Mouse (Mus musculus): ENCODE measurements around the gene Tm9sf2. TPM values are rescaled to one million over a fixed set of nuclear protein-coding genes. Genes with fewer than 3 reads are reported as not detected.

Tm9sf2 gene
- polyA plus RNA-seq, 1 experiment from 2014 or later = 162 TPM

DNA sequence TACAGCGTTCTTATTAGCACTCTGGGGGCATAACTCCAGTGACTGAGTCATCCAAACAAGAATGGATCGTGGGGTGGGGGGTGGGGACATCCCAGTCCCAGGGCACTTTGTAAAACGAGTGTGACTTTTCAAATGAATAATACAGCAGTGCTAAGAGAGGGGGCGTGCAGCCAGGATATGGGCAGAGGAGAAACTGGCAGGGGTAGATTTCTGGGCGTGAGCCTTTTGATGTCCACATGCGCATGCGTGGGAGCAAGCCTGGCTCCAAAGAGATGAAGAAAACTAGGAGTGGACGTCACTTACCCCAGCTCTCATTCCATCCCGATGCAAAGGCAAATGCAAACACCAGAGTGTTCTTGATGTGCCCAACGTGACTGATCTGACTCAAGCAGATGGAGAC lies 32.5 kb upstream of the Tm9sf2 start:
- Histone ChIP-seq H3K9me3 (ENCODE audit: low read length) (no peaks in the 10 kb centered on the region), H3K4me1 (ENCODE audit: insufficient read depth, low read depth, low read length) (no peaks in the 10 kb centered on the region), H3K4me3 (ENCODE audit: low read depth, low read length) (no peak overlapping the region), H3K27me3 (replicated peaks; ENCODE audit: insufficient read depth, low read length) (no peaks in the 10 kb centered on the region), H3K36me3 (ENCODE audit: insufficient read depth, low read length) (no peaks in the 10 kb centered on the region), H3K4me2 (replicated peaks; ENCODE audit: low read depth, low read length) (no peak overlapping the region), H3K9ac (replicated peaks; ENCODE audit: low read depth) (no peak overlapping the region), H3K27ac (ENCODE audit: low read length) (no peak overlapping the region)
- TF ChIP-seq EP300 (IDR thresholded peaks at IDR 0.05) (no peak), CTCF (IDR thresholded peaks at IDR 0.05) (no peak)
- 55% methylated on average over 10 of the region's 10 CpGs for WGBS
- DNase-seq (ENCODE audit: low spot score) (peak; percentile 27), ATAC-seq (peak; percentile 53)

DNA sequence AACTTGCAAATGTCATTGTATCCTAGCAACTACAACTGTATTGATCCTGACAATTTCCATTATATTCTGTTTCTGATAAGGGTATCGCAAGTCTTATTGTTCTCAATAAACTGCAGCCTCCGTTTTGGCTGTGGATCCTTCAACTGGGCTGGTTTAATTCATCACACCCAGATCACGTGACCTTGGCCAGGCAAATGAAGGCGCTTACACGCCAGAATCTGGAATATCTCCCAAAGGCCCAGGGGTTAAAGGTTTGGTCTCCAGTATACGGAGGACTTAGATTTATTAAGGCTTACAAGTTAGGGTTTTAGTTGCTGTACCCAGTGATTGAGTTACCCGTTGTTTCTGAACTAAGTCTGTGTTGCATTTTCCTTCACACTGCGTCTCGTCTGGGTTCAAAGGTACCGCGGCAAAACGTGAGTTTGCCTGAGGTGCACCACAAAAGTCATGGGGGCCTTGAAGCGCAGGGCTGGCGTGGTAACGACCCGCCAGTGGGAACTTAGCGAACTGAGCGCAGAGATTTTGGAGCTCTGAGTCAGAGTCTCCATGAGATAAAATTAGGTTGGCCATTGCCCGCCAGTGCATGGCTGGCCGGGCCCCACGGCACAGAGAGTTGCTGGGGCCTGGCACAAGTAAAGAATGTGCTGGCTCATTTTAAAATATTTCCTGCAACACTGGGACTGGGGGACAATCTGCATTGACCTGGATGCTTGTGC lies 31.2 kb upstream of the Tm9sf2 start:
- H3K27me3 ChIP-seq (replicated peaks; ENCODE audit: insufficient read depth, low read length) = no peaks in the 10 kb centered on the region
- H3K9me3 ChIP-seq (ENCODE audit: low read length) = no peaks in the 10 kb centered on the region
- no peaks in the 10 kb centered on the region for H3K4me1 ChIP-seq (ENCODE audit: insufficient read depth, low read depth, low read length)
- DNase-seq (ENCODE audit: low spot score) = no peak
- no peak overlapping the region for H3K9ac ChIP-seq (replicated peaks; ENCODE audit: low read depth)
- no peak overlapping the region for H3K4me3 ChIP-seq (ENCODE audit: low read depth, low read length)
- no peak for ATAC-seq
- H3K4me2 ChIP-seq (replicated peaks; ENCODE audit: low read depth, low read length) = no peak overlapping the region
- H3K36me3 ChIP-seq (ENCODE audit: insufficient read depth, low read length) = no peaks in the 10 kb centered on the region
- TF ChIP-seq CTCF (IDR thresholded peaks at IDR 0.05) (no peak), EP300 (IDR thresholded peaks at IDR 0.05) (no peak)
- no peak overlapping the region for H3K27ac ChIP-seq (ENCODE audit: low read length)
- 85% methylated on average over 21 of the region's 21 CpGs for WGBS

DNA sequence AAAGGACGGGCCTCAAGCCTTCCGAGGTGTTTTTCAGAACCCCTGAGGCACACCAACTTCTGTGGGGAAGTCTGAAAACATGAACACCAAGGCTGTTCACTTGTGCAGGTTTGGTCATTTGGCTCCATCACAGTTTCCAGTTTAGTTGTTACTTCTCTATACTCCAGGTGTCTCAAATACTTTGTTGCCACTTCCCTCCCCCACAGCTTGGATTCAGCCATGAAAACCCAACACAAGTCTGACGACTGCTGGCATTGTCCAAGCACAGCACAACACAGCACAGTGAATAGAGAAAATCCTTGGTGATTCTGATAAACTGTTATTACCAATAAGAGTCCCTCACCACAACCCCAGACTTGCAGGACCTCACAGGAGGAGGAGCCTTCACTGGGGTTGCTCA lies 29.8 kb upstream of the Tm9sf2 start:
- WGBS = 69% methylated on average over 3 of the region's 3 CpGs
- Histone ChIP-seq H3K9ac (replicated peaks; ENCODE audit: low read depth) (no peak overlapping the region), H3K27me3 (replicated peaks; ENCODE audit: insufficient read depth, low read length) (no peaks in the 10 kb centered on the region), H3K9me3 (ENCODE audit: low read length) (no peaks in the 10 kb centered on the region), H3K27ac (ENCODE audit: low read length) (no peak overlapping the region), H3K4me2 (replicated peaks; ENCODE audit: low read depth, low read length) (no peak overlapping the region), H3K4me1 (ENCODE audit: insufficient read depth, low read depth, low read length) (no peaks in the 10 kb centered on the region), H3K36me3 (ENCODE audit: insufficient read depth, low read length) (no peaks in the 10 kb centered on the region), H3K4me3 (ENCODE audit: low read depth, low read length) (no peak overlapping the region)
- ATAC-seq = no peak
- DNase-seq (ENCODE audit: low spot score) = no peak
- no peak for TF ChIP-seq CTCF (IDR thresholded peaks at IDR 0.05)
- no peak for TF ChIP-seq EP300 (IDR thresholded peaks at IDR 0.05)

DNA sequence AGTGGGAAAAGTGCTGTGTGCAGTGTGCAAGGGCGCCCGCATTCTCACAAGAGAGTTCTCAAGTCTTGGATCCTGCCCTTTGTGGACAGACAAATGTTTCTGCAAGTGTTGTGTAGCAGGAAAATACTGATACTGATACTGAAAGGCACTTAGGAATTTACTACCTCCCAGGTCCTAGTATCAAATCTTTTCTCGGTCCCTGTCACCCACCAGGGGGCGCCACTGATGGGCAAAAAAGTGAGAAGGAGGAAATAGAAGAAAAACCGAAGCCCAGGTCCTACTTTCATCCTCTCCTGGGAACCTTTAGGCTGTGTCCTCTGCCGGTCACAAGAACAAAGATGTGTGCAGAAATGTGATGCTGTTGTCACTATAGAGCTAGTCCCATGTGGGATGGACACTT lies 27.4 kb upstream of the Tm9sf2 start:
- no peak for ATAC-seq
- Histone ChIP-seq H3K4me2 (replicated peaks; ENCODE audit: low read depth, low read length) (no peak overlapping the region), H3K27ac (ENCODE audit: low read length) (no peak overlapping the region), H3K9ac (replicated peaks; ENCODE audit: low read depth) (no peak overlapping the region), H3K9me3 (ENCODE audit: low read length) (no peaks in the 10 kb centered on the region), H3K4me3 (ENCODE audit: low read depth, low read length) (no peak overlapping the region), H3K27me3 (replicated peaks; ENCODE audit: insufficient read depth, low read length) (no peaks in the 10 kb centered on the region), H3K36me3 (ENCODE audit: insufficient read depth, low read length) (no peaks in the 10 kb centered on the region), H3K4me1 (ENCODE audit: insufficient read depth, low read depth, low read length) (no peaks in the 10 kb centered on the region)
- 46% methylated on average over 6 of the region's 6 CpGs for WGBS
- DNase-seq (ENCODE audit: low spot score) = peak; percentile 39
- TF ChIP-seq EP300 (IDR thresholded peaks at IDR 0.05) (no peak), CTCF (IDR thresholded peaks at IDR 0.05) (peak; percentile 72)

DNA sequence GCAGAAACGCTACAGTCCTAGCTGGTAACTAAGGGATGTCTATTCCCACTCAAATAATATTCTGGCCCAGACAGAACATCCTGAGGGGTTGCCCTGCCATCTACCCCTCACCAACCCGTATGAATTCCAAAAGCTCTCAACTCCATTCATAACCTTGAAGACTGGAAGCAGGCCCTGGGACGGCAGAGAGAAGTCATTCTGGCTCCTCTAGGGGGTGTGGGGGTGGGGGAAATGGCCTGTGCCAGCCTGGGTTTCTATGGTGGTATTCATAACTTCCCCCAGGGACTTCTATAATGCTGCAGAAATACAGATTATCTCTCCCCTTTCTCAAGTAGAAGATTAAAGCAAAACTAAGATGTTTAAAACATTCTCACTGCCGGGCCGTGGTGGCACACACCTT lies 26.9 kb upstream of the Tm9sf2 start:
- DNase-seq (ENCODE audit: low spot score) = no peak
- H3K9me3 ChIP-seq (ENCODE audit: low read length) = no peaks in the 10 kb centered on the region
- H3K27me3 ChIP-seq (replicated peaks; ENCODE audit: insufficient read depth, low read length) = no peaks in the 10 kb centered on the region
- no peak overlapping the region for H3K27ac ChIP-seq (ENCODE audit: low read length)
- no peak for TF ChIP-seq EP300 (IDR thresholded peaks at IDR 0.05)
- TF ChIP-seq CTCF (IDR thresholded peaks at IDR 0.05) = no peak
- ATAC-seq = no peak
- H3K9ac ChIP-seq (replicated peaks; ENCODE audit: low read depth) = no peak overlapping the region
- 81% methylated on average over 5 of the region's 5 CpGs for WGBS
- H3K4me2 ChIP-seq (replicated peaks; ENCODE audit: low read depth, low read length) = no peak overlapping the region
- no peaks in the 10 kb centered on the region for H3K36me3 ChIP-seq (ENCODE audit: insufficient read depth, low read length)
- H3K4me3 ChIP-seq (ENCODE audit: low read depth, low read length) = no peak overlapping the region
- H3K4me1 ChIP-seq (ENCODE audit: insufficient read depth, low read depth, low read length) = no peaks in the 10 kb centered on the region

DNA sequence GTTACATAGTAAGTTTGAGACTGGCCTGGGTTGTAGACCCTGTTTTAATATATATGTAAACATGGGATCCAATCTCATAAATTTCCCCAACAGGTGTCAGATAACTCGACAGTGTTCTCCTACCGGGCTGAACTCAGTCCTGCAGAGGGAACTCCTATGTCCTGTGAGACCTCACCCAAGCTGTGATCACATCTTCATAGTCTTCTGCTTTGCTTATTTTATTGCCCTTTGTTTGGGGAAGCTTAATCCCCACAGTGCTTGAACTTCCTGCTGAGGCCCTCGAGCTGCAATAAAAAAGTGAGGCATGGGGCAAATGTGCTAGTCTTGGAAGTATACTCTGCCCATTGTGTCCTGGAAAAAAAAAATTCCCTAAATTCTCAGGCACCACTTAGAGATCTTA lies 25.5 kb upstream of the Tm9sf2 start:
- WGBS = 24% methylated on average over 3 of the region's 3 CpGs
- no peak overlapping the region for H3K27ac ChIP-seq (ENCODE audit: low read length)
- DNase-seq (ENCODE audit: low spot score) = no peak

More for the DNA sequence above, 25.5 kb upstream of the Tm9sf2 start:
- H3K4me1 ChIP-seq (ENCODE audit: insufficient read depth, low read depth, low read length) = no peaks in the 10 kb centered on the region
- no peak for ATAC-seq
- H3K9me3 ChIP-seq (ENCODE audit: low read length) = no peaks in the 10 kb centered on the region
- no peak overlapping the region for H3K9ac ChIP-seq (replicated peaks; ENCODE audit: low read depth)
- no peaks in the 10 kb centered on the region for H3K27me3 ChIP-seq (replicated peaks; ENCODE audit: insufficient read depth, low read length)
- H3K4me3 ChIP-seq (ENCODE audit: low read depth, low read length) = no peak overlapping the region
- no peak overlapping the region for H3K4me2 ChIP-seq (replicated peaks; ENCODE audit: low read depth, low read length)
- TF ChIP-seq EP300 (IDR thresholded peaks at IDR 0.05) = no peak
- TF ChIP-seq CTCF (IDR thresholded peaks at IDR 0.05) = no peak
- H3K36me3 ChIP-seq (ENCODE audit: insufficient read depth, low read length) = no peaks in the 10 kb centered on the region
